Mouse (Mus musculus) liver, embryonic 14.5 days (tissue): ENCODE measurements around the gene Pmepa1. TPM values are rescaled to one million over a fixed set of nuclear protein-coding genes. Genes with fewer than 3 reads are reported as not detected.

Experiments used
- ATAC-seq: fragments of 200-750 bp; cut with Nextera tagmentation; 2 replicates; pipeline ENCODE4 v1.8.0; 2017; ENCODE audit warnings: moderate number of reproducible peaks, mild to moderate bottlenecking, moderate library complexity; ENCODE audit not compliant: insufficient read depth
- DNase-seq, 3 experiments: peaks; one replicate each; pipeline ENCODE4 v3.0.0-alpha.2; 2012 to 2013; ENCODE audit warnings: low read depth in 3 of 3, low spot score in 3 of 3
- H3K27ac ChIP-seq: fragments of 300-500 bp; sonication (generic); 2 replicates; pipeline ENCODE4 v1.5.1; 2014; ENCODE audit warnings: moderate library complexity, mild to moderate bottlenecking, control low read depth, inconsistent platforms
- H3K27me3 ChIP-seq: fragments of 300-500 bp; sonication (generic); 2 replicates; pipeline ENCODE4 v1.6.1; 2014; ENCODE audit warnings: mild to moderate bottlenecking, low read length, moderate library complexity; ENCODE audit not compliant: control insufficient read depth, insufficient read depth
- H3K36me3 ChIP-seq: fragments of 300-500 bp; sonication (generic); replicated peaks from 2 replicates; pipeline ENCODE4 v1.6.1; 2014; ENCODE audit warnings: low read depth; ENCODE audit not compliant: control insufficient read depth, insufficient read depth
- H3K4me1 ChIP-seq, 2 experiments: fragments of 200-500 bp in 1 of 2; fragments of 300-500 bp in 1 of 2; sonication (generic) in 1 of 2; replicated peaks; 2 replicates each; pipeline ENCODE4 v1.6.1; 2012 to 2014; ENCODE audit warnings: antibody characterized with exemption in 1 of 2, inconsistent platforms in 1 of 2, low read length in 1 of 2; ENCODE audit not compliant: control insufficient read depth in 2 of 2, insufficient read depth in 2 of 2
- H3K4me2 ChIP-seq: fragments of 300-500 bp; sonication (generic); 2 replicates; pipeline ENCODE4 v1.6.1; 2014; ENCODE audit warnings: low read depth, mild to moderate bottlenecking, control low read depth, moderate library complexity
- H3K4me3 ChIP-seq, 2 experiments: fragments of 200-500 bp in 1 of 2; fragments of 300-500 bp in 1 of 2; sonication (generic) in 1 of 2; 2 replicates each; pipeline ENCODE4 v1.5.1; 2012 to 2014; ENCODE audit warnings: low read depth in 2 of 2, low read length in 2 of 2, mild to moderate bottlenecking in 2 of 2, control low read depth in 1 of 2, inconsistent platforms in 1 of 2, moderate library complexity in 1 of 2; ENCODE audit not compliant: insufficient read depth in 1 of 2
- H3K9ac ChIP-seq: fragments of 300-500 bp; sonication (generic); replicated peaks from 2 replicates; pipeline ENCODE4 v1.6.1; 2014; ENCODE audit warnings: mild to moderate bottlenecking, control low read depth, moderate library complexity
- H3K9me3 ChIP-seq: fragments of 300-500 bp; sonication (generic); 2 replicates; pipeline ENCODE4 v1.6.1; 2016; ENCODE audit warnings: low read length, mixed read lengths; ENCODE audit not compliant: control insufficient read depth
- CTCF ChIP-seq: IDR thresholded peaks from 2 replicates; pipeline ENCODE4 v1.5.1; 2016; ENCODE audit warnings: antibody characterized with exemption, low read depth, control low read depth
- EP300 ChIP-seq: IDR thresholded peaks from 2 replicates; pipeline ENCODE4 v1.6.1; 2016; ENCODE audit warnings: antibody characterized with exemption, low read depth
- WGBS: fragments of 180-500 bp; shearing (Covaris S2); extraction: QIAGEN DNeasy Blood & Tissue Kit; methylation state at CpG from one replicate; pipeline ENCODE4 v1.1.7; 2014; ENCODE audit not compliant: insufficient replicate concordance; 5-methylcytosine and 5-hydroxymethylcytosine counted together
- polyA plus RNA-seq, 2 experiments: library from polyadenylated mRNA; depleted of rRNA in 1 of 2; stranded (reverse) in 1 of 2; unstranded in 1 of 2; fragments of >200 nt; fragmentation: Nextera tagmentation in 1 of 2; extraction: Ambion mirVana in 1 of 2; gene quantifications; 2 replicates each; pipeline versions ENCODE4 v1.2.1 to v1.2.3; 2012 to 2014

The Pmepa1 gene
- polyA plus RNA-seq, 2 experiments, result 0.04 to 0.20 TPM

GRCm38 (mm10) chr2:173216840-173217239, 59.5 kb downstream of the Pmepa1 start:
- ATAC-seq, result no peak
- H3K9me3 ChIP-seq, result no peaks in the 10 kb centered on the region
- H3K4me1 ChIP-seq, result no peaks in the 10 kb centered on the region
- DNase-seq, result no peak
- H3K36me3 ChIP-seq, result no peaks in the 10 kb centered on the region
- no peak overlapping the region for H3K9ac ChIP-seq
- H3K27me3 ChIP-seq, result no peaks in the 10 kb centered on the region
- WGBS, result 74% methylated on average over 7 of the region's 7 CpGs
- no peak for TF ChIP-seq EP300
- no peak for TF ChIP-seq CTCF
- no peak overlapping the region for H3K4me2 ChIP-seq
- H3K27ac ChIP-seq, result no peak overlapping the region
- no peak overlapping the region for H3K4me3 ChIP-seq

DNA sequence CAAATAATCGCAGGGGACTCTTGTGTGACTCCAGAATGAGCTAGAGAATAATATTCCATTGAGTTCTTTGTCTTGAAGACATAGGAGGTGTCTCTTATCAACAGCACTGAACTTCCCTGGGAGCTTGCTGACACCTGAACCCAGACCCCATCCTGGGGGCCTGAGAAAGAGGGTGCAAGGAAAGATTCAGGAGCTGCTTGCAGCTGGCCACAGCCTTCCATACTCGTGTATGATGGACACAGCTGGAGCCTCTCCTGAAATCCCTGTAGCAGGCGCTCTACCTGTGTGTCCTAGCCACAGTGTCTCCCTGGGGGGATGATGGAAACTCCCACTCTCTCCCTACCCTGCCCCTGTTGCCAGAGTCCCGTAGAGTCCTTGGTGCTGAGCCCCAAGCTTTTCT, 64.1 kb downstream of the Pmepa1 start:
- WGBS, result 47% methylated on average over 4 of the region's 4 CpGs
- DNase-seq (no peak), ATAC-seq (no peak)

DNA sequence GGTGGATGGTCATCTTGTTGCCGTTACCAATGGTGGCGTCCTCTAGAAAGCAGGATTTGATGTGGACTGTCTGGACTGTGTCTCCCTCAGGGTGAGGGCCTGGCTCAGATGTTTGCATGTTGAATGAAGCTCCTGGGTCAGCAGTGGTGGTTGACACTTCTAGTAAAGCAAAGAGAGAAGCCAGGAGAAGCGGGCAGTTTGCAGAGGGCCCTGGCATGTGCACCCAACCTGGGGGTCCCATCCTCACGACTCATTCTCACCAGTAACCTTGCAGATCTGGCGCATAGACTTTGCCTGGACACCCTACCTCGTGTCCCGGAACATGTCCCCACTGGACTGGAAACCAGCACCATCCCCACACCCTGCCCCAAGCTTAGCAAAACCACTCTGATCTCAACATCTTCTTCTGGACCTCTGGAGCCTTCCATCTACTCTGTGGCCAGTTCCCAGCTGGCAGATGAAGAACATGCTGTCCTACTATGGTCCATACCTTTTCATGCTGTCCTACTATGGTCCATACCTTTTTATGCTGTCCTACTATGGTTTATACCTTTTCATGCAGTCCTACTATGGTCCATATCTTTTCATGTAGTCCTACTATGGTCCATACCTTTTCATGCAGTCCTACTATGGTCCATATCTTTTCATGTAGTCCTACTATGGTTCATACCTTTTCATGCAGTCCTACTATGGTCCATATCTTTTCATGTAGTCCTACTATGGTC, 67.1 kb downstream of the Pmepa1 start:
- H3K4me1 ChIP-seq, result no peaks in the 10 kb centered on the region
- H3K4me3 ChIP-seq, result no peak overlapping the region
- 72% methylated on average over 7 of the region's 7 CpGs for WGBS
- H3K9me3 ChIP-seq, result no peaks in the 10 kb centered on the region
- no peak overlapping the region for H3K27ac ChIP-seq
- no peaks in the 10 kb centered on the region for H3K36me3 ChIP-seq
- H3K4me2 ChIP-seq, result no peak overlapping the region
- H3K27me3 ChIP-seq, result no peaks in the 10 kb centered on the region
- H3K9ac ChIP-seq, result no peak overlapping the region
- TF ChIP-seq EP300 (no peak), CTCF (no peak)
- ATAC-seq, result no peak
- DNase-seq, result no peak

More for the DNA sequence above, 64.1 kb downstream of the Pmepa1 start:
- Histone ChIP-seq H3K4me3 (no peak overlapping the region), H3K27ac (no peak overlapping the region), H3K4me1 (no peaks in the 10 kb centered on the region), H3K9ac (no peak overlapping the region), H3K27me3 (no peaks in the 10 kb centered on the region), H3K9me3 (no peaks in the 10 kb centered on the region), H3K36me3 (no peaks in the 10 kb centered on the region), H3K4me2 (no peak overlapping the region)
- TF ChIP-seq EP300, result no peak
- no peak for TF ChIP-seq CTCF

GRCm38 (mm10) chr2:173207051-173207450, 69.3 kb downstream of the Pmepa1 start:
- H3K27ac ChIP-seq, result no peak overlapping the region
- H3K4me1 ChIP-seq, result no peaks in the 10 kb centered on the region
- no peak for DNase-seq
- H3K27me3 ChIP-seq, result no peaks in the 10 kb centered on the region
- no peak for ATAC-seq
- no peaks in the 10 kb centered on the region for H3K36me3 ChIP-seq
- no peak overlapping the region for H3K9ac ChIP-seq
- TF ChIP-seq EP300 (no peak), CTCF (no peak)
- H3K4me3 ChIP-seq, result no peak overlapping the region
- 73% methylated on average over 3 of the region's 3 CpGs for WGBS
- H3K4me2 ChIP-seq, result no peak overlapping the region
- H3K9me3 ChIP-seq, result no peaks in the 10 kb centered on the region

GRCm38 (mm10) chr2:173205563-173206099, 70.7 kb downstream of the Pmepa1 start:
- no peak overlapping the region for H3K4me3 ChIP-seq
- no peak for TF ChIP-seq EP300
- no peak for TF ChIP-seq CTCF
- H3K27ac ChIP-seq, result no peak overlapping the region
- H3K4me2 ChIP-seq, result no peak overlapping the region
- no peak for DNase-seq
- no peak overlapping the region for H3K9ac ChIP-seq
- 72% methylated on average over 14 of the region's 14 CpGs for whole genome bisulfite sequencing
- ATAC-seq, result no peak
- H3K36me3 ChIP-seq, result no peaks in the 10 kb centered on the region
- H3K27me3 ChIP-seq, result no peaks in the 10 kb centered on the region
- H3K4me1 ChIP-seq, result no peaks in the 10 kb centered on the region
- H3K9me3 ChIP-seq, result no peaks in the 10 kb centered on the region
